Mouse (Mus musculus) midbrain, embryonic 10.5 days (tissue): Measurements from ENCODE around the gene Ms4a5. TPM values are rescaled to one million over a fixed set of nuclear protein-coding genes. Genes with fewer than 3 reads are reported as not detected.
"Not testable (repeated sequence)": the region's sequence is repeated elsewhere in the genome, so short reads cannot be mapped to it uniquely, and the experiment has no call there.

Experiments
- DNase-seq: peaks from one replicate; pipeline ENCODE4 v3.0.0-alpha.2; 2017; ENCODE audit warnings: low spot score
- H3K27ac ChIP-seq: fragments of 300-500 bp; sonication (generic); replicated peaks from 2 replicates; pipeline ENCODE4 v1.5.1; 2016; ENCODE audit warnings: mild to moderate bottlenecking
- H3K27me3 ChIP-seq: fragments of 300-500 bp; sonication (generic); 2 replicates; pipeline ENCODE4 v1.6.1; 2016; ENCODE audit warnings: low read depth, mild to moderate bottlenecking; ENCODE audit not compliant: poor library complexity, severe bottlenecking
- H3K36me3 ChIP-seq: fragments of 300-500 bp; sonication (generic); 2 replicates; pipeline ENCODE4 v1.6.1; 2016; ENCODE audit warnings: mild to moderate bottlenecking, moderate library complexity
- H3K4me1 ChIP-seq: fragments of 300-500 bp; sonication (generic); 2 replicates; pipeline ENCODE4 v1.6.1; 2016
- H3K4me3 ChIP-seq: fragments of 300-500 bp; sonication (generic); 2 replicates; pipeline ENCODE4 v1.5.1; 2016; ENCODE audit warnings: mild to moderate bottlenecking, moderate library complexity
- H3K9me3 ChIP-seq: fragments of 300-500 bp; sonication (generic); replicated peaks from 2 replicates; pipeline ENCODE4 v1.6.1; 2016; ENCODE audit warnings: mild to moderate bottlenecking
- WGBS: fragments of 180-500 bp; shearing (Covaris S2); methylation state at CpG from one replicate; pipeline ENCODE4 v1.1.7; 2016; 5-methylcytosine and 5-hydroxymethylcytosine counted together
- polyA plus RNA-seq: library from polyadenylated mRNA; unstranded; fragments of >200 nt; fragmentation: Nextera tagmentation; extraction: Ambion mirVana; gene quantifications from 2 replicates; pipeline ENCODE4 v1.2.1, GENCODE M21; 2016

The Ms4a5 gene
- polyA plus RNA-seq, result not detected in 2 replicates

DNA sequence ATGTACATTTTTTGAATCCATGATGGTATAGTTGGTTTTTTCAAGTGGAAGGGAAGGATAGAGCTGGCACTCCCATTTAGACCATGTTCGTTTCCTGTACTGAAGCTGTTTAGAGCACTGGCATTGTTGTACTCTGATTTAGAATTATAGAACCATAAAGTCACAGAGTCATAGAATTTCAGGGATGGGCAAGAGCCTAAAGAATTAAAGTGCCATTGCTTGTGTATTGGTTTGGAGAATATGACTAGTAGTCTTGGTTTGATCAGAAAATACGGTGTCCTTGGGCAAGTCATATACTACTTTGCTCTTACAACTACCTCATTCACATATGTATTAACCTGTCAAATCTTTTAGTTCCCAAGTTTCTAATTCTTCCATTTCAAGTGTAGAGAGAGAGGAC lies at the start of gene Ms4a5:
Ms4a5 (minus strand) TSS at position 101 of the 400 bp plus-strand sequence.
- 96% methylated on average over 2 of the region's 2 CpGs for WGBS
- Histone ChIP-seq H3K9me3 (no peaks in the 10 kb centered on the region), H3K4me1 (no peaks in the 10 kb centered on the region), H3K27ac (no peak within 1 kb of the TSS), H3K27me3 (no peaks in the 10 kb centered on the region), H3K4me3 (no peak within 1 kb of the TSS), H3K36me3 (no peaks in the 10 kb centered on the region)
- DNase-seq, result no peak

DNA sequence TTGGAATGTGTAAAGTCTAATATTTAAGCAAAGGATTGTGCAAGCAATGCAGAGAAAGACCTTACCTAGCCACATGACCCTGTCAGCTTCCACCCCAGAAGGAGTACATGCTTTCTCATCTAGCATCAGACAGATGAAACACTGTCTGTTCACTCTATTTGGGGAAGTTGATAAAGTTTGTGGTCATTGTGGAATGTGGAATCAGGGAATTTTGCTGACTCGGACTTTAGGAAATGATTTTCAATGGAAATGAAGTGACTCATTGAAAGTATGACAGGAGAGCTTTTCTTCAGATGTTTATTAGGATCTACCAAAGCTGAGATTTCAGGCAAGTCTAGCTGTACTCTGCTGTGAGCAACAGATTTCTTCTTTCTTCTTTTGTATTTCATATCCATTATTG lies 37.5 kb upstream of the Ms4a5 start:
- Histone ChIP-seq H3K27ac (no peak overlapping the region), H3K36me3 (no peaks in the 10 kb centered on the region), H3K9me3 (no peaks in the 10 kb centered on the region), H3K27me3 (no peaks in the 10 kb centered on the region), H3K4me3 (no peak overlapping the region), H3K4me1 (no peaks in the 10 kb centered on the region)
- WGBS, result 91% methylated on average over 1 of the region's 1 CpGs
- DNase-seq, result no peak

DNA sequence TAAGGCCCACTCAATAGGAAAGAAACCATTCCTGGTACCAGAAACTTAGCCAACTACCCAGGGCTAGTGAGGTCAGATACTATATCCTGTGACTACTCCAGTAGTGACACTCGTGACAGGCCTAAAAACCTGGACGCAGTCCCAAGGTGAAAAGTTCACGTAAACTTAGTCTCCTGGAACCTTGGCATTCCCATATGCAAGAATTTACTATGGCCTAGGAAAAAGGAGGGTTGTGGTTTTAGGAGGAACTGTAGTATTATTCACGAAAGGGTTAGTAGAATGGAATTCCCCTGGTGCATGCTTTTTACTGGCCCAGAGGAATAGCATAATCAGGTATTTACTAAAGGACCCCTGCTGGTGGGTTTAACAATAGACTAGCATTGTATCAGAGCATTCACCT lies 33.1 kb upstream of the Ms4a5 start:
- 88% methylated on average over 4 of the region's 4 CpGs for WGBS
- Histone ChIP-seq H3K27ac (no peak overlapping the region), H3K9me3 (no peaks in the 10 kb centered on the region), H3K27me3 (no peaks in the 10 kb centered on the region), H3K4me3 (no peak overlapping the region), H3K4me1 (no peaks in the 10 kb centered on the region), H3K36me3 (no peaks in the 10 kb centered on the region)
- DNase-seq, result no peak

DNA sequence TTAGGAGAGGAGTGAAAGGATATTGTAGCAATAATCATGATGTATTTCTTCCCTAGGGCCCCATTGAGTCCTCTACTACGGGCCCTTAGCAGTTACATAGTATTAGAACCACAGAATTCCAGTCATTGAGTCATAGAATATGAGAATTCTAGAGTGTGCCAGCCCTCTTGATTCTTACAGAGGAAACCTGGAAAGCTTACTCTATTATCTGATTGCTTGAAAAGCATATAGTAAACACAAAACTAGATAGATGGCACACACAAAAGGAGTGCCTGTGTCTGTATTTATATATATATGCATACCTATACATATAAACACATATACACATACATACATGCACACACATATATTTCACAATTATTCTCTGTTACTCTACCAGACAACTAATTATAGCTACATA lies 30.7 kb upstream of the Ms4a5 start, which contains the start of gene Ms4a14:
Ms4a14 (minus strand) TSS at position 101 of the 400 bp plus-strand sequence.
- 88% methylated on average over 1 of the region's 1 CpGs for WGBS
- Histone ChIP-seq H3K9me3 (no peaks in the 10 kb centered on the region), H3K4me3 (no peak within 1 kb of the TSS), H3K27ac (no peak within 1 kb of the TSS), H3K27me3 (no peaks in the 10 kb centered on the region), H3K36me3 (no peaks in the 10 kb centered on the region), H3K4me1 (no peaks in the 10 kb centered on the region)
- no peak for DNase-seq

DNA sequence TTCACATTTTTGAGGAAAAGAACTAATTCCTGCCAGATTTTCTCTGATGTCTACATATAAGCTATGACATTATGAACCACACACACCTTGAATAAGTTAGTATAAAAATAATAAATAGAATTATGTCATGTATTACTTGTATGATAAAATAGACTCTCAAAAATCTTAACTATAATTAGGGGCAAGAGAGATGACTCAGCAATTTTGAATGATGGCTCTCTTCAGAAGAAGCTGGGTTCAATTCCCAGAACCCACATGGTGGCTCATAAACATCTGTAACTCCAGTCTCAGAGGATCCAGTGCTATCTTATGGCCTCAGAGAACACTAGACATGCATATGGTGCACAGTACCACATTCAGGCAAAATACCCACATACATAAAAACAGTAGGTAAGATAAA lies 25.2 kb upstream of the Ms4a5 start:
- DNase-seq, result no peak
- H3K4me1 ChIP-seq, result no peaks in the 10 kb centered on the region
- H3K36me3 ChIP-seq, result no peaks in the 10 kb centered on the region
- no peak overlapping the region for H3K27ac ChIP-seq
- no peaks in the 10 kb centered on the region for H3K9me3 ChIP-seq
- H3K4me3 ChIP-seq, result no peak overlapping the region
- no peaks in the 10 kb centered on the region for H3K27me3 ChIP-seq

DNA sequence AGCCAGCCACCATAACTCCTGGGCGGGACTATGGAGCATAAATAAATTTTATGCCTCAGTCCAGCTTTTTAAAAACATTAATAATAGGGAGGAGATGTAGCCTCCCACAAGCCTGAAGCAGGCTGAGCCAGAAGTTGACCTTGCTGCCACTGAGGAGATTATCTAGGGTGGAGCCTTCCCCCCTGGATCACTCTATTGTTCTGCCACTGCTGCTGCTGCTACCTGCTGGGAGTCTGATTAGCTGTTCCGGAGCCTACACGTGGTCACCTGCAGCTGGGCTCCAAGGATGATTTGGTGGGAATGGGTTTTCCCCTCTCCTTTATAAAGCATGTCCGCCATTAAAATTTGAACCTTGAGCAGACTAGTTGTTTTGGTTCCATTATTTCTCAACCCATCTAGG lies 15.9 kb upstream of the Ms4a5 start:
- not testable (repeated sequence) for H3K27ac ChIP-seq, H3K36me3 ChIP-seq, H3K27me3 ChIP-seq, H3K4me3 ChIP-seq, DNase-seq, H3K4me1 ChIP-seq, H3K9me3 ChIP-seq
- 39% methylated on average over 4 of the region's 4 CpGs for WGBS

DNA sequence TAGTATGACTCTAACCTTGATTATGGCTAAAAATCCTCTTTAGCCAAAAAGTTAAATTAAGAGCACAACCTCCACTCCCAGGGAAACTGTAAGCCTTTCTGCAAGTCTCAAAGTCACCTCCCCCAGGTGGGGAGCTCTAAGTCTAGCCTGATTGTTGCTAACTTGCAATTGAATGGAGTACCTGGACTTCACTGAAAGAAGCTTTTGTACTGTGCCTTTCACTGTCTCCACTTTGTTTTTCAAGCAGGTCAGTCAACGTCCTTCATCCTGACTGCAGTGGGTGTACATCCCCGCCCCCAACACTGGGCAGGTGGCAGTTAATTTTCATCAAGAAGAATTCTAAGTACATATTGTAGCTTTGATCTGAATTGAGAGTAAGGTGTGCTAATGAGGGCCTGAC lies 15.3 kb upstream of the Ms4a5 start:
- 48% methylated on average over 2 of the region's 2 CpGs for WGBS
- H3K9me3 ChIP-seq, result no peaks in the 10 kb centered on the region

DNA sequence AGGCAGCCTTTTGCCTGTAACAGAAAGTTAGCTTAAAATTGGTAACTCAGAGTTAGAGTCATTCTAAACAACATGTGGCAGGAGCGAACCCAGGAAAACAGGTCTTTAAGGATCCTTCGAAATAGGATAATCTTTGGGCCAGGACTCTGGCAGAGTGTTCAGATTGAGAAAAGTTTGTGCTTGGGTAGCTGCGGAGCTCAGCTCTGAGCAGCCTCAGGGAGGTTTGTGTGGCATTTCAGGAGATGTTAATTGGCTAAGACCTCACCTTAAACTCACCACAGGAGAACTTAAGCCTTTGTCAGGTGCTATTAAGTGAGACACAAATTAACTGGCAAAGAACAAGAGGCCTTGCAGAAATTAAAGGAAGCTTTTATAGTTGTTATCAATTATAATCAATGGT lies 9.9 kb upstream of the Ms4a5 start:
- H3K4me1 ChIP-seq, H3K27ac ChIP-seq, H3K36me3 ChIP-seq, H3K27me3 ChIP-seq, H3K9me3 ChIP-seq: not testable (repeated sequence)
- peak overlapping the region; percentile 48; the same call in 1 of the 2 replicates for H3K4me3 ChIP-seq
- WGBS, result 10% methylated on average over 3 of the region's 3 CpGs
- peak; percentile 12 for DNase-seq

More for the DNA sequence above, 15.3 kb upstream of the Ms4a5 start:
- H3K4me3 ChIP-seq, result no peak overlapping the region
- no peaks in the 10 kb centered on the region for H3K36me3 ChIP-seq
- DNase-seq, result no peak
- no peaks in the 10 kb centered on the region for H3K4me1 ChIP-seq
- H3K27me3 ChIP-seq, result no peaks in the 10 kb centered on the region
- H3K27ac ChIP-seq, result no peak overlapping the region

DNA sequence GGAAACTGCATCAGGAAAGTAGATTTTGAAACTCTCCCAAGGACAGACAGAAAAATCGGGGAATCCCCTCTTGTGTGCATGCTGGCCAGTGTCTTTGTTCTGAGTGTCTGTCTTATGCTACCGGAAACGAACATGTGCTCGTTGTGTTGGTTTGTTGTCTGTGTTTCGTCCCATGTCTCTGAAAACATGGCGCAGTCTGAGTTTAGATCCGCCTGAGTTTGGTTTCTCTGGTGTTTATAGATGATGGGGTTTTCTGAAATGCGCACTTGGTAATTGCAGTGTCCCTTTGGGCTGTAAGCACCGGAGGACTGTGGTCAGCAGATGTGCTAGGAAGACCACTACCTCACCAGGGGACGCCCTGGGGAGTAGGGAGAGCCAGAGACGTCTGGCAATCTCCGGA lies 9.3 kb upstream of the Ms4a5 start:
- 11% methylated on average over 12 of the region's 12 CpGs for WGBS
- Histone ChIP-seq H3K27me3 (no peaks in the 10 kb centered on the region), H3K4me1 (no peaks in the 10 kb centered on the region), H3K36me3 (no peaks in the 10 kb centered on the region), H3K9me3 (no peaks in the 10 kb centered on the region), H3K27ac (peak overlapping the region; percentile 72), H3K4me3 (peak overlapping the region; percentile 48)
- peak; percentile 43 for DNase-seq

DNA sequence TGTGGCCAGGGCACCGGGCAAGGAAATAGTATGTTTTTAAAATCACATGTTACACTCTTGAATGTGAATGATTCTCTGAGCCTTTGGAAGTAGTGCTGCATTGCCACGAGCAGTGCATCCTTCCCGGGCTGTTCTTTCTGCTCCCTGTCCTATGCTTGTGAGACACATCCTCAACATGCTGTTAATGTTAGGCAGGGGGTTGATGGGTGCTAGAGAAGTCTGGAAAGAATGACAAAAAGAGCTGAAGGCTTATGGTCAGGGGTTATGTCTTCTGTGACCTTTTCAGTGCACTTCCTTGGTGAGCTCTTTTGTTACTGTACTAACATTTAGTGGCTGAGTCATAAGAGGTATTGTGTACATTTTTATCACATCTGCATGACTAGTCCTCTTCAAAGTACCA lies 3.5 kb downstream of the Ms4a5 start:
- 88% methylated on average over 3 of the region's 3 CpGs for WGBS
- H3K27me3 ChIP-seq, result no peaks in the 10 kb centered on the region

DNA sequence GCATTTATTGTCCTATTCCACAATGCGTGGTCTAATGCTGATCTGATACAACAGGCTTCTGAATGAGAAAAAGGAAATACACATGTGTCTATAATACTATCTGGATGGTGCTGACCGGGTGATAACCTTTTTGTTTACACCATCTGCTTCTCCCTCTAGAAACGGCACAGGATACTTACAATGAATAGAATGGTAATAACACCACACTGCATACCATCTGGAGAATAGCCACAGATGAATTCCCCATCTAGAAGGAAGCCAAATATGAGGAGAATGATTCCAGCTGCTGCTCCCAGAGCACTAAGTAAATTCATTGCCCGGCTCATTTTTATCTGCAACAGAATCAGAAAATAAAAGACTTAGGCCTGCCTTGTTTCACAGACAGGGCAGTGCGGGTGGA lies 7.2 kb downstream of the Ms4a5 start:
- Histone ChIP-seq H3K9me3 (no peaks in the 10 kb centered on the region), H3K36me3 (no peaks in the 10 kb centered on the region), H3K27me3 (no peaks in the 10 kb centered on the region), H3K4me1 (no peaks in the 10 kb centered on the region), H3K27ac (no peak overlapping the region), H3K4me3 (no peak overlapping the region)
- WGBS, result 86% methylated on average over 5 of the region's 5 CpGs
- no peak for DNase-seq

More for the DNA sequence above, 3.5 kb downstream of the Ms4a5 start:
- Histone ChIP-seq H3K4me1 (no peaks in the 10 kb centered on the region), H3K4me3 (no peak overlapping the region), H3K9me3 (no peaks in the 10 kb centered on the region), H3K36me3 (no peaks in the 10 kb centered on the region), H3K27ac (no peak overlapping the region)
- no peak for DNase-seq

DNA sequence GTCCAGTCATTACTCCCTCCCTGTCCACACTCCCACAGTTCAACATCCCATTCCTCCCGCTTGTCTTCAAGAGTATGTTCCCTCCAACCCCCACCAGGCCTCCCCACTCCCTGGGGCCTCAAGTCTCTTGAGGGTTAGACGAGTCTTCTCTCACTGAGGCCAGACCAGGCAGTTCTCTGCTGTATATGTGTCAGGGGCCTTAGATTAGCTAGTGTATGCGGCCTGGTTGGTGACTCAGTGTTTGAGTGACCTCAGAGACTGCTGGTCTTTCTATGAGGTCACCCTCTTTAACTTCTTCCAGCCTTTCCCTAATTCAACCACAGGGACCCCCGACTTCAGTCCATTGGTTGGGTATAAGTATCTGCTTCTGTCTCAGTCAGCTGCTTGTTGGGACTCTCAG lies 16.7 kb downstream of the Ms4a5 start:
- no peaks in the 10 kb centered on the region for H3K36me3 ChIP-seq
- H3K9me3 ChIP-seq, result no peaks in the 10 kb centered on the region
- no peaks in the 10 kb centered on the region for H3K27me3 ChIP-seq
- H3K27ac ChIP-seq, result no peak overlapping the region
- H3K4me1 ChIP-seq, result no peaks in the 10 kb centered on the region
- no peak overlapping the region for H3K4me3 ChIP-seq
- no peak for DNase-seq
- WGBS, result 84% methylated on average over 4 of the region's 4 CpGs

DNA sequence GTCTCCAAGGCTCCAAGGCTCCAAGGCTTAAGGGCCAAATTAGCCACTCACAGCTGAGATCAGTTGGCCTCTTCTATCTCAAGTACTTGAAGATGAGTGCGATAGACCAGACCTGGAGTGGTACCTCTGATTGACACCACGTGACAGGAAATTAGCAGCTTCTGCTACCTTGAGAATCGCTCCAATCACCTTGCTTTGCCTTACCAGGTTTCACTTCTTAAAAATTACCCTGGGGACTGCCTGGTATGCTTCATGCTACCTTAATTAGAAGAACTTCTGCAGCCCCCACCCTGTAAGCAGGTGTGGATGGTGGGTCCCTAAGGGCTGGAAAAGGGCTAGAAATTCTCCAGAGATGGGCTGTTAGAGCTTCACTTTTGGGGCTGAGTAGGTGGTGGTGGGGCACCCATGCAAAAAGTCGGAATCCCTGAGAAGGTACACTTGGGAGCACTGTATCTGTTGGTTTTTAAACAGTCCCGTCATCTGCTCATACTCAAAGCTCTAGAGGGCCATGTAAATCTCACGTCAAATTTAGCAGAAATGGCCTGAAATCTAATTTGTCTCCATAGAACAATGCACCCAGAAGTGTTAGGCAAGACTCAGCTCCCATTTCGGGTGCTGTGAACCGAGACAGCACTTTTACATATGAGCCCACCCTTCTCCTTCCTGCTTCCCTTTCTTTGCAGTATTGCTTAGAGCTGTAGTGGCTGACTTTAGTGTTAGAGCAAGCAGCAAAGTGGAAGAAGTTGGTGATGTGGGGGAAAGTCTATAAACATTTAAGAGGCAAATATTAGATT lies 17.4 kb downstream of the Ms4a5 start, which contains the start of gene Ms4a1:
Ms4a1 (minus strand) TSS at position 190 of the 794 bp plus-strand sequence.
- no peaks in the 10 kb centered on the region for H3K27me3 ChIP-seq

More for the DNA sequence above, 17.4 kb downstream of the Ms4a5 start, which contains the start of gene Ms4a1:
- Histone ChIP-seq H3K4me3 (no peak within 1 kb of the TSS), H3K36me3 (no peaks in the 10 kb centered on the region), H3K9me3 (no peaks in the 10 kb centered on the region), H3K4me1 (no peaks in the 10 kb centered on the region), H3K27ac (no peak within 1 kb of the TSS)
- DNase-seq, result no peak
- 87% methylated on average over 8 of the region's 8 CpGs for WGBS
